In genomic region chr16:4289507-4289906, GRCm38 (mm10) we compare ENCODE assay signal across 14 mouse cellular contexts.
A peak's percentile ranks its signal among the peaks of the same experiment; 100 is the strongest.
DNase-seq lines count a peak whose midpoint lies in the region; ATAC-seq lines count a peak whose summit lies in the region.
"Had no signal": no experiment of that assay in that cellular context is flagged by ENCODE, and none has a peak within 500 bp of the region (broad histone marks: within the 10 kb centered on the region; RNA-seq: fewer than 3 reads in every experiment).

No protein-coding gene starts in this region.

- H3K27ac ChIP-seq in heart, embryonic 11.5 days (ENCODE audit: low read depth, low read length): no peak overlapping the region
- H3K27ac ChIP-seq: heart, embryonic 10.5 days; liver, embryonic 13.5 days had no signal

- H3K4me3 ChIP-seq in heart, embryonic 11.5 days (ENCODE audit: low read depth, low read length): no peak overlapping the region
- H3K4me3 ChIP-seq: erythroblast, embryonic 14.5 days; heart, embryonic 10.5 days; liver, embryonic 13.5 days; myocyte had no signal

- peak; percentile 25 for DNase-seq in heart, postnatal 4 days
- DNase-seq in 416B (ENCODE audit: low read depth): peak; percentile 62
- DNase-seq in CD4-positive helper T cell, adult 2 months (ENCODE audit: low read depth, low spot score): peak; percentile 39
- DNase-seq in cerebellum, postnatal 14 days: peak; percentile 37 to 51
- DNase-seq in urinary bladder, postnatal 36 days (ENCODE audit: low spot score in 2 of 2): no peak
- no peak for DNase-seq in yolk sac, embryonic 10.5 days (ENCODE audit: low spot score)
- DNase-seq: kidney, postnatal 4 days; liver, embryonic 13.5 days; spleen, adult 18-20 months had no signal

- H3K9ac ChIP-seq in heart, embryonic 11.5 days (ENCODE audit: low read depth, low read length): no peak overlapping the region
- H3K9ac ChIP-seq: liver, embryonic 13.5 days had no signal

- no peaks in the 10 kb centered on the region for H3K4me1 ChIP-seq in heart, embryonic 11.5 days (ENCODE audit: control insufficient read depth, insufficient read depth, low read length)
- H3K4me1 ChIP-seq: heart, embryonic 10.5 days; liver, embryonic 13.5 days had no signal

- H3K27me3 ChIP-seq in heart, embryonic 11.5 days (ENCODE audit: control insufficient read depth, insufficient read depth, low read length): no peaks in the 10 kb centered on the region
- H3K27me3 ChIP-seq: liver, embryonic 13.5 days had no signal

- no peak overlapping the region for H3K4me2 ChIP-seq in heart, embryonic 11.5 days
- H3K4me2 ChIP-seq: liver, embryonic 13.5 days had no signal

- ATAC-seq in heart, embryonic 11.5 days (replicated peaks; ENCODE audit: insufficient number of reproducible peaks, low FRiP score, low TSS enrichment): no peak
- no peak for ATAC-seq in erythroblast, adult 5-6 weeks (replicated peaks; ENCODE audit: low FRiP score, poor library complexity, severe bottlenecking)

- no peaks in the 10 kb centered on the region for H3K36me3 ChIP-seq in heart, embryonic 11.5 days (ENCODE audit: control insufficient read depth, insufficient read depth, low read length)
- H3K36me3 ChIP-seq: heart, embryonic 10.5 days; liver, embryonic 13.5 days had no signal

- H3K9me3 ChIP-seq in heart, embryonic 11.5 days (replicated peaks; ENCODE audit: control insufficient read depth, low read length): no peaks in the 10 kb centered on the region
- H3K9me3 ChIP-seq: heart, embryonic 10.5 days; liver, embryonic 13.5 days had no signal

Comparison
In these comparisons a context has a peak if more than half of its experiments do, and no peak if none do; other contexts are left out.
1. DNase-seq: peak in heart, postnatal 4 days (single experiment), 416B (single experiment), CD4-positive helper T cell, adult 2 months (single experiment) and cerebellum, postnatal 14 days (2 of 2); none in urinary bladder, postnatal 36 days (0 of 2) and yolk sac, embryonic 10.5 days (single experiment).